Mouse (Mus musculus) kidney, postnatal 36 days (tissue): ENCODE results near the gene Ap5b1.

Source experiments
- DNase-seq, 2 experiments: peaks; one replicate each; pipeline ENCODE4 v3.0.0; 2021 to 2022; ENCODE audit warnings: mixed read lengths in 2 of 2

Gene Ap5b1

GRCm38 (mm10) chr19:5567534-5568469 is at the start of gene Ap5b1:
Ap5b1 (plus strand) TSS chr19:5568025.
- peak; percentile 87 to 94 for DNase-seq

- DNase-seq: peak; percentile 11 to 35
These were observed 49.1 kb upstream of the Ap5b1 start for GRCm38 (mm10) chr19:5518721-5519120.

- no peak for DNase-seq
These were observed 42.6 kb upstream of the Ap5b1 start for GRCm38 (mm10) chr19:5525204-5525603.

- DNase-seq: peak; percentile 98 to 99
These were observed 38.3 kb upstream of the Ap5b1 start for GRCm38 (mm10) chr19:5529325-5530137.

GRCm38 (mm10) chr19:5530138-5530524 is 37.7 kb upstream of the Ap5b1 start:
- DNase-seq: peak in 1 of 2 experiments; percentile 12

- no peak for DNase-seq
These were observed 35.3 kb upstream of the Ap5b1 start for GRCm38 (mm10) chr19:5532520-5532919.

GRCm38 (mm10) chr19:5538786-5539185 is 29.0 kb upstream of the Ap5b1 start:
- no peak for DNase-seq

- no peak for DNase-seq
These were observed 24.5 kb upstream of the Ap5b1 start for GRCm38 (mm10) chr19:5543362-5543761.

- DNase-seq: no peak
These were observed 23.8 kb upstream of the Ap5b1 start for GRCm38 (mm10) chr19:5544031-5544430.

- no peak for DNase-seq
These were observed 20.3 kb upstream of the Ap5b1 start for GRCm38 (mm10) chr19:5547471-5548056.

GRCm38 (mm10) chr19:5553802-5554201 is 14.0 kb upstream of the Ap5b1 start:
- DNase-seq: peak; percentile 44 to 54

GRCm38 (mm10) chr19:5554212-5554611 is 13.6 kb upstream of the Ap5b1 start:
- peak; percentile 87 to 88 for DNase-seq

- DNase-seq: peak; percentile 73 to 78
These were observed 9.7 kb upstream of the Ap5b1 start for GRCm38 (mm10) chr19:5558169-5558568.

GRCm38 (mm10) chr19:5558770-5559169 is 9.1 kb upstream of the Ap5b1 start:
- peak; percentile 19 to 49 for DNase-seq

- DNase-seq: peak; percentile 88 to 90
These were observed 8.6 kb upstream of the Ap5b1 start for GRCm38 (mm10) chr19:5559229-5559628.

- DNase-seq: peak; percentile 50 to 67
These were observed 8.0 kb upstream of the Ap5b1 start for GRCm38 (mm10) chr19:5559631-5560456.

- DNase-seq: peak; percentile 77 to 80
These were observed 7.3 kb upstream of the Ap5b1 start, which contains the start of gene Ovol1 for GRCm38 (mm10) chr19:5560457-5561041. Ovol1 (minus strand) TSS chr19:5560646.

- DNase-seq: peak; percentile 78 to 87
These were observed 6.5 kb upstream of the Ap5b1 start for GRCm38 (mm10) chr19:5561252-5561790.

- DNase-seq: peak; percentile 14 to 36
These were observed 5.9 kb upstream of the Ap5b1 start for GRCm38 (mm10) chr19:5561886-5562285.

GRCm38 (mm10) chr19:5562776-5563175 is 5.0 kb upstream of the Ap5b1 start:
- peak; percentile 51 to 68 for DNase-seq

GRCm38 (mm10) chr19:5566316-5566715 is 1.5 kb upstream of the Ap5b1 start:
- DNase-seq: peak; percentile 81 to 83
